ENCODE assay signal across 29 mouse cellular contexts in genomic region chr13:43619550-43620175, GRCm38 (mm10). TPM values are rescaled to one million over a fixed set of nuclear protein-coding genes. Genes with fewer than 3 reads are reported as not detected.
A peak's percentile ranks its signal among the peaks of the same experiment; 100 is the strongest.
DNase-seq lines count a peak whose midpoint lies in the region; ATAC-seq and TF ChIP-seq lines count a peak whose summit lies in the region.
"Had no signal": no experiment of that assay in that cellular context is flagged by ENCODE, and none has a peak within 500 bp of the region (broad histone marks: within the 10 kb centered on the region; RNA-seq: fewer than 3 reads in every experiment).

No protein-coding gene starts in this region.

- no peaks in the 10 kb centered on the region for H3K27me3 ChIP-seq in stomach, postnatal 0 days (ENCODE audit: control insufficient read depth, insufficient read depth, low read length)
- H3K27me3 ChIP-seq: embryonic facial prominence, embryonic 13.5 days; forebrain, embryonic 15.5 days; hindbrain, embryonic 12.5 days had no signal

- no peak overlapping the region for H3K9ac ChIP-seq in ES-E14 (ENCODE audit: insufficient read depth, low read depth, low read length, poor library complexity, severe bottlenecking)
- H3K9ac ChIP-seq in stomach, postnatal 0 days (ENCODE audit: low read length), result no peak overlapping the region
- H3K9ac ChIP-seq: embryonic facial prominence, embryonic 13.5 days; forebrain, embryonic 12.5 days; forebrain, embryonic 15.5 days; heart, embryonic 13.5 days; hindbrain, embryonic 12.5 days had no signal

- in situ Hi-C loops in ES-E14 (cut with MboI; ENCODE audit: low sequenced_read_pairs in 2 of 2, unreplicated experiment in 2 of 2), result no loop called here

- 59% methylated on average over 4 of the region's 4 CpGs for WGBS in stomach, postnatal 0 days

- no peak overlapping the region for H3K4me2 ChIP-seq in stomach, postnatal 0 days (replicated peaks; ENCODE audit: low read depth)
- H3K4me2 ChIP-seq: embryonic facial prominence, embryonic 13.5 days; forebrain, embryonic 12.5 days; forebrain, embryonic 15.5 days; heart, embryonic 13.5 days; hindbrain, embryonic 12.5 days had no signal

- DNase-seq in cerebellum, adult 9-11 months, result peak; percentile 55
- DNase-seq in cerebellum, postnatal 10 days, result no peak
- peak; percentile 2 for DNase-seq in kidney, adult 11 months
- no peak for DNase-seq in kidney, postnatal 25 days
- DNase-seq in ES-CJ7 (ENCODE audit: low read depth, low spot score) (peak; percentile 48), ES-E14 (ENCODE audit: low read depth, low spot score) (peak; percentile 27)
- no peak for DNase-seq in stomach, postnatal 0 days (ENCODE audit: low spot score)
- no peak for DNase-seq in neural tube, embryonic 10.5 days (ENCODE audit: extremely low spot score, low spot score)
- DNase-seq: adrenal gland, adult 8-10 months; adrenal gland, postnatal 25 days; cerebellum, postnatal 36 days; embryo, embryonic 11 days; gastrocnemius, postnatal 25 days; heart, adult 2 months had no signal

- H3K36me3 ChIP-seq in ES-E14 (ENCODE audit: control insufficient read depth, insufficient read depth, low read length, poor library complexity, severe bottlenecking), result no peaks in the 10 kb centered on the region
- no peaks in the 10 kb centered on the region; the same call in 1 of the 2 replicates for H3K36me3 ChIP-seq in stomach, postnatal 0 days (ENCODE audit: control insufficient read depth, insufficient read depth, low read length)
- H3K36me3 ChIP-seq: embryonic facial prominence, embryonic 10.5 days; embryonic facial prominence, embryonic 13.5 days; forebrain, embryonic 12.5 days; forebrain, embryonic 15.5 days; G1E; heart, embryonic 10.5 days; heart, embryonic 13.5 days; hindbrain, embryonic 12.5 days had no signal

- H3K4me3 ChIP-seq in ES-E14 (ENCODE audit: insufficient read depth in 1 of 2, low read depth in 1 of 2, low read length in 2 of 2, poor library complexity in 1 of 2, severe bottlenecking in 1 of 2), result no peak overlapping the region
- H3K4me3 ChIP-seq in stomach, postnatal 0 days (ENCODE audit: low read depth, low read length), result no peak overlapping the region
- H3K4me3 ChIP-seq: embryonic facial prominence, embryonic 10.5 days; embryonic facial prominence, embryonic 13.5 days; erythroblast, embryonic 14.5 days; forebrain, embryonic 12.5 days; forebrain, embryonic 15.5 days; heart, adult 2 months; heart, embryonic 10.5 days; heart, embryonic 13.5 days; hindbrain, embryonic 12.5 days had no signal

- TF ChIP-seq CTCF in stomach, postnatal 0 days (IDR thresholded peaks at IDR 0.05; ENCODE audit: low read depth), result no peak

- H3K9me3 ChIP-seq in ES-E14 (ENCODE audit: control insufficient read depth, insufficient read depth, low read depth, low read length), result no peaks in the 10 kb centered on the region
- H3K9me3 ChIP-seq in stomach, postnatal 0 days (ENCODE audit: control insufficient read depth, low read length), result no peaks in the 10 kb centered on the region
- H3K9me3 ChIP-seq: embryonic facial prominence, embryonic 10.5 days; embryonic facial prominence, embryonic 13.5 days; forebrain, embryonic 12.5 days; forebrain, embryonic 15.5 days; G1E; heart, embryonic 10.5 days; heart, embryonic 13.5 days; hindbrain, embryonic 12.5 days had no signal

- TF ChIP-seq EP300 in stomach, postnatal 0 days (optimal IDR thresholded peaks at IDR 0.05), result no peak

- no peak overlapping the region for H3K27ac ChIP-seq in ES-E14 (ENCODE audit: insufficient read depth, low read depth, low read length, poor library complexity, severe bottlenecking)
- no peak overlapping the region for H3K27ac ChIP-seq in stomach, postnatal 0 days (replicated peaks)
- H3K27ac ChIP-seq: embryonic facial prominence, embryonic 10.5 days; embryonic facial prominence, embryonic 13.5 days; forebrain, embryonic 12.5 days; forebrain, embryonic 15.5 days; heart, adult 2 months; heart, embryonic 10.5 days; heart, embryonic 13.5 days; hindbrain, embryonic 12.5 days had no signal

- ATAC-seq in stomach, postnatal 0 days (ENCODE audit: low FRiP score, low TSS enrichment), result no peak
- ATAC-seq: activated CD4-positive, CD25-positive, alpha-beta regulatory T cell, adult 4 months; CD4-positive, CD25-positive, alpha-beta regulatory T cell, adult 4 months; forebrain, embryonic 15.5 days; hindbrain, embryonic 16.5 days; inflammation-experienced regulatory T-cells, adult 6 months; intestine, embryonic 16.5 days; Patski had no signal

- peaks cover 0 to 8% of the 10 kb centered on the region in 2 experiments; a peak in 1 of 4 replicates for H3K4me1 ChIP-seq in ES-E14 (ENCODE audit: control insufficient read depth in 2 of 2, insufficient read depth in 2 of 2, low read length in 2 of 2, poor library complexity in 1 of 2)
- H3K4me1 ChIP-seq in stomach, postnatal 0 days (replicated peaks; ENCODE audit: control insufficient read depth, insufficient read depth), result no peaks in the 10 kb centered on the region

TF ChIP-seq in ES-E14, 5 proteins besides CTCF, POLR2A, EP300 and RAD21:
- no peak for TF ChIP-seq ZC3H11A (IDR thresholded peaks at IDR 0.05; ENCODE audit: borderline replicate concordance, low read depth, low read length)
- TF ChIP-seq ZNF384 (IDR thresholded peaks at IDR 0.05; ENCODE audit: low read depth, low read length), result no peak
- no peak for TF ChIP-seq HCFC1 (IDR thresholded peaks at IDR 0.05; ENCODE audit: borderline replicate concordance, insufficient read depth, low read length)
- no peak for TF ChIP-seq MAFK (IDR thresholded peaks at IDR 0.05; ENCODE audit: insufficient read depth, low read depth, low read length)
- no peak for TF ChIP-seq CHD2 (IDR thresholded peaks at IDR 0.05; ENCODE audit: low read depth, low read length)

RNA-seq across cellular contexts. Expression of gene Rnf182, which starts 4.2 kb away (rescaled TPM):
- total RNA-seq in ES-E14 (2012; rRNA removed), result 0.05 and 0.22 TPM in 2 replicates
- polyA plus RNA-seq in stomach, postnatal 0 days (2015; fragmentation: Nextera tagmentation; extraction: Ambion mirVana), result 0.33 and 0.38 TPM in 2 replicates
- polyA plus RNA-seq: CD4-positive, CD25-positive, alpha-beta regulatory T cell, adult 4 months; erythroblast, embryonic 14.5 days; G1E; inflammation-experienced regulatory T-cells, adult 6 months had no signal

RNA-seq across cellular contexts. Expression of gene Mcur1, which starts 59.7 kb away (rescaled TPM):
- total RNA-seq in ES-E14 (2012; rRNA removed), result 2.0 and 2.5 TPM in 2 replicates
- polyA plus RNA-seq in stomach, postnatal 0 days (2015; fragmentation: Nextera tagmentation; extraction: Ambion mirVana), result 15.6 and 18.5 TPM in 2 replicates

Comparison
In these comparisons a context has a peak if more than half of its experiments do, and no peak if none do; other contexts are left out.
1. DNase-seq: peak in cerebellum, adult 9-11 months (single experiment), kidney, adult 11 months (single experiment), ES-CJ7 (single experiment) and ES-E14 (single experiment); none in cerebellum, postnatal 10 days (0 of 2), kidney, postnatal 25 days (0 of 2), stomach, postnatal 0 days (single experiment) and neural tube, embryonic 10.5 days (single experiment).